Mouse (Mus musculus) urinary bladder, postnatal 14 days (tissue): ENCODE results near the gene Grk6.

Experiments used
- DNase-seq: peaks from one replicate; pipeline ENCODE4 v3.0.0; 2021; ENCODE audit warnings: low spot score

Gene Grk6

GRCm38 (mm10) chr13:55486029-55486794 is 41.3 kb downstream of the Grk6 start:
- no peak for DNase-seq

GRCm38 (mm10) chr13:55486916-55487577 is 42.2 kb downstream of the Grk6 start:
- DNase-seq: no peak

GRCm38 (mm10) chr13:55487578-55488498 is 43.0 kb downstream of the Grk6 start, which contains the start of gene Dbn1:
TSS of gene Dbn1 (minus strand) at chr13:55488111.
- DNase-seq: peak; percentile 35

GRCm38 (mm10) chr13:55494257-55494656 is 49.4 kb downstream of the Grk6 start:
- DNase-seq: no peak

- DNase-seq: no peak
Observed at GRCm38 (mm10) chr13:55494883-55495621, 50.2 kb downstream of the Grk6 start.

- no peak for DNase-seq
Observed at GRCm38 (mm10) chr13:55495702-55496101, 50.8 kb downstream of the Grk6 start.

GRCm38 (mm10) chr13:55496661-55497060 is 51.8 kb downstream of the Grk6 start:
- no peak for DNase-seq

- DNase-seq: no peak
Observed at GRCm38 (mm10) chr13:55498906-55499305, 54.0 kb downstream of the Grk6 start.

- no peak for DNase-seq
Observed at GRCm38 (mm10) chr13:55500575-55500974, 55.7 kb downstream of the Grk6 start.

- DNase-seq: no peak
Observed at GRCm38 (mm10) chr13:55502405-55502804, 57.5 kb downstream of the Grk6 start.

GRCm38 (mm10) chr13:55504390-55504789 is 59.5 kb downstream of the Grk6 start:
- no peak for DNase-seq

- no peak for DNase-seq
Observed at GRCm38 (mm10) chr13:55505810-55506209, 60.9 kb downstream of the Grk6 start.

GRCm38 (mm10) chr13:55506697-55507096 is 61.8 kb downstream of the Grk6 start:
- DNase-seq: no peak

GRCm38 (mm10) chr13:55507877-55508276 is 63.0 kb downstream of the Grk6 start:
- DNase-seq: no peak

GRCm38 (mm10) chr13:55508531-55508930 is 63.7 kb downstream of the Grk6 start:
- DNase-seq: no peak

- no peak for DNase-seq
Observed at GRCm38 (mm10) chr13:55510332-55510667, 65.4 kb downstream of the Grk6 start.
